8 mouse cellular contexts compared by ENCODE assay signal in genomic region chr17:47694503-47695336, GRCm38 (mm10). TPM values are rescaled to one million over a fixed set of nuclear protein-coding genes. Genes with fewer than 3 reads are reported as not detected.
A peak's percentile ranks its signal among the peaks of the same experiment; 100 is the strongest.
DNase-seq lines count a peak whose midpoint lies in the region; ATAC-seq and TF ChIP-seq lines count a peak whose summit lies in the region.

TSS of gene Prickle4 (minus strand) at chr17:47694736.

- H3K9me3 ChIP-seq in embryonic facial prominence, embryonic 14.5 days (ENCODE audit: control insufficient read depth, low read length) = no peaks in the 10 kb centered on the region
- no peaks in the 10 kb centered on the region for H3K9me3 ChIP-seq in limb, embryonic 12.5 days
- no peaks in the 10 kb centered on the region for H3K9me3 ChIP-seq in midbrain, embryonic 14.5 days (ENCODE audit: control insufficient read depth, low read length)

- peak within 1 kb of the TSS; percentile 84 for H3K4me2 ChIP-seq in embryonic facial prominence, embryonic 14.5 days (ENCODE audit: low read depth, low read length)
- peak within 1 kb of the TSS; percentile 76 for H3K4me2 ChIP-seq in limb, embryonic 12.5 days
- H3K4me2 ChIP-seq in midbrain, embryonic 14.5 days (ENCODE audit: low read length) = peak within 1 kb of the TSS; percentile 63

- no peaks in the 10 kb centered on the region for H3K4me1 ChIP-seq in bone marrow, adult 2 months (ENCODE audit: control insufficient read depth, insufficient read depth, low read length)
- no peaks in the 10 kb centered on the region; the same call in 1 of the 2 replicates for H3K4me1 ChIP-seq in embryonic facial prominence, embryonic 14.5 days (ENCODE audit: control insufficient read depth, insufficient read depth, low read length)
- peaks cover 16% of the 10 kb centered on the region for H3K4me1 ChIP-seq in limb, embryonic 12.5 days (replicated peaks)
- H3K4me1 ChIP-seq in midbrain, embryonic 14.5 days (ENCODE audit: control insufficient read depth, insufficient read depth, low read length) = 0 out of 2 replicates have a peak, but pooled peaks cover 10% of the 10 kb centered on the region

- H3K27me3 ChIP-seq in embryonic facial prominence, embryonic 14.5 days (replicated peaks; ENCODE audit: control insufficient read depth, insufficient read depth, low read length) = no peaks in the 10 kb centered on the region
- H3K27me3 ChIP-seq in limb, embryonic 12.5 days = peaks cover 20% of the 10 kb centered on the region; the same call in 1 of the 2 replicates
- H3K27me3 ChIP-seq in midbrain, embryonic 14.5 days (ENCODE audit: control insufficient read depth, insufficient read depth, low read length) = no peaks in the 10 kb centered on the region

- peak; percentile 22; the same call in 1 of the 2 replicates for TF ChIP-seq POLR2A in bone marrow, adult 2 months (IDR thresholded peaks at IDR 0.05; ENCODE audit: borderline replicate concordance, control insufficient read depth, low read depth, low read length)

- H3K27ac ChIP-seq in bone marrow, adult 2 months (ENCODE audit: control insufficient read depth, insufficient read depth, low read depth, low read length, poor library complexity) = peak within 1 kb of the TSS; percentile 35; the same call in 1 of the 2 replicates
- H3K27ac ChIP-seq in embryonic facial prominence, embryonic 14.5 days (replicated peaks; ENCODE audit: low read depth, low read length) = peak within 1 kb of the TSS; percentile 63
- peak within 1 kb of the TSS; percentile 67 for H3K27ac ChIP-seq in limb, embryonic 12.5 days
- peak within 1 kb of the TSS; percentile 82 for H3K27ac ChIP-seq in midbrain, embryonic 14.5 days (replicated peaks; ENCODE audit: low read depth, low read length)

- DNase-seq in 416B (ENCODE audit: low read depth) = peak; percentile 97
- DNase-seq in embryonic facial prominence, embryonic 14.5 days (ENCODE audit: low spot score) = peak; percentile 96
- peak; percentile 96 for DNase-seq in heart, adult 8-10 months (ENCODE audit: low spot score)
- peak; percentile 97 to 98 for DNase-seq in kidney, adult 8-10 months
- DNase-seq in midbrain, embryonic 14.5 days = peak; percentile 98
- peak; percentile 90 for DNase-seq in spleen, adult 12 weeks (ENCODE audit: low spot score)

- H3K9ac ChIP-seq in embryonic facial prominence, embryonic 14.5 days (ENCODE audit: low read depth, low read length) = peak within 1 kb of the TSS; percentile 87
- peak within 1 kb of the TSS; percentile 88 for H3K9ac ChIP-seq in limb, embryonic 12.5 days (replicated peaks)
- peak within 1 kb of the TSS; percentile 86 for H3K9ac ChIP-seq in midbrain, embryonic 14.5 days (replicated peaks; ENCODE audit: low read length)

- peaks cover 7% of the 10 kb centered on the region; the same call in 1 of the 2 replicates for H3K36me3 ChIP-seq in embryonic facial prominence, embryonic 14.5 days (ENCODE audit: control insufficient read depth, insufficient read depth, low read length)
- peaks cover 19% of the 10 kb centered on the region for H3K36me3 ChIP-seq in limb, embryonic 12.5 days
- peaks cover 9% of the 10 kb centered on the region for H3K36me3 ChIP-seq in midbrain, embryonic 14.5 days (ENCODE audit: control insufficient read depth, insufficient read depth, low read length)

- WGBS in bone marrow, adult 2 months = 1% methylated on average over 80 of the region's 82 CpGs
- under 1% methylated on average over 30 of the region's 82 CpGs for WGBS in embryonic facial prominence, embryonic 14.5 days
- 1% methylated on average over 79 of the region's 82 CpGs for WGBS in limb, embryonic 12.5 days
- under 1% methylated on average over 80 of the region's 82 CpGs for WGBS in midbrain, embryonic 14.5 days

- peak; percentile 86 for TF ChIP-seq CTCF in bone marrow, adult 2 months (IDR thresholded peaks at IDR 0.05; ENCODE audit: control insufficient read depth, insufficient read depth, low read length)

- peak within 1 kb of the TSS; percentile 88 for H3K4me3 ChIP-seq in bone marrow, adult 2 months (replicated peaks; ENCODE audit: control insufficient read depth, low read depth, low read length)
- peak within 1 kb of the TSS; percentile 85 for H3K4me3 ChIP-seq in embryonic facial prominence, embryonic 14.5 days (ENCODE audit: low read depth, low read length)
- peak within 1 kb of the TSS; percentile 82 for H3K4me3 ChIP-seq in limb, embryonic 12.5 days (replicated peaks)
- peak within 1 kb of the TSS; percentile 70 for H3K4me3 ChIP-seq in midbrain, embryonic 14.5 days (replicated peaks; ENCODE audit: low read depth, low read length)

- peak; percentile 96 for ATAC-seq in embryonic facial prominence, embryonic 14.5 days (ENCODE audit: low read depth)
- peak; percentile 93 for ATAC-seq in limb, embryonic 12.5 days (ENCODE audit: insufficient number of reproducible peaks, insufficient read depth, low FRiP score, low TSS enrichment, low read depth)
- peak; percentile 94 for ATAC-seq in midbrain, embryonic 14.5 days (ENCODE audit: low FRiP score, low TSS enrichment)

RNA-seq across cellular contexts. Expression of gene Prickle4, which starts in this region (rescaled TPM):
- not detected in 2 replicates for polyA plus RNA-seq in bone marrow, adult 2 months (2011; ENCODE audit: insufficient read depth, insufficient read length, low replicate concordance, missing spikeins)
- polyA plus RNA-seq in embryonic facial prominence, embryonic 14.5 days (2014; fragmentation: Nextera tagmentation; extraction: Ambion mirVana) = 1.8 and 2.1 TPM in 2 replicates
- total RNA-seq in heart, adult 8-10 months (2022) = 1 to 10 TPM; 3.0 to 5.6 (median 3.7) TPM
- polyA plus RNA-seq in limb, embryonic 12.5 days (2016; fragmentation: Nextera tagmentation; extraction: Ambion mirVana) = 1.6 TPM in 1 of 2 replicates, not detected in the other
- 2.1 TPM in 1 of 2 replicates, not detected in the other for polyA plus RNA-seq in midbrain, embryonic 14.5 days (2014; fragmentation: Nextera tagmentation; extraction: Ambion mirVana)

Comparison
In these comparisons a context has a peak if more than half of its experiments do, and no peak if none do; other contexts are left out.
1. Peak in every context shown above with its lines: DNase-seq, ATAC-seq, H3K4me3 ChIP-seq and H3K27ac ChIP-seq.